Mouse (Mus musculus) MEL (cell line): ENCODE data around the gene Slc35g3. TPM values are rescaled to one million over a fixed set of nuclear protein-coding genes. Genes with fewer than 3 reads are reported as not detected.

Experiments used
- DNase-seq: peaks from one replicate; pipeline ENCODE4 v3.0.0; 2011; ENCODE audit warnings: low read depth, low spot score
- H3K27ac ChIP-seq: 2 replicates; pipeline ENCODE4 v1.5.1; 2012; ENCODE audit warnings: low read depth, mild to moderate bottlenecking, control low read depth, low read length, moderate library complexity; ENCODE audit not compliant: control insufficient read depth
- H3K27me3 ChIP-seq, 2 experiments: fragments of 150-350 bp in 1 of 2; sonication (generic) in 1 of 2; 2 replicates each; pipeline ENCODE4 v1.6.1; 2012; ENCODE audit warnings: low read length in 2 of 2, mild to moderate bottlenecking in 2 of 2, improper control_type of control experiment in 1 of 2, moderate library complexity in 1 of 2; ENCODE audit not compliant: insufficient read depth in 2 of 2, control insufficient read depth in 1 of 2
- H3K36me3 ChIP-seq, 2 experiments: 2 replicates each; pipeline ENCODE4 v1.6.1; 2012 to 2014; ENCODE audit warnings: low read length in 2 of 2, improper control_type of control experiment in 1 of 2, inconsistent platforms in 1 of 2, mild to moderate bottlenecking in 1 of 2; ENCODE audit not compliant: insufficient read depth in 2 of 2, control insufficient read depth in 1 of 2
- H3K4me1 ChIP-seq, 2 experiments: fragments of 150-350 bp in 1 of 2; sonication (generic) in 1 of 2; 2 replicates each; pipeline ENCODE4 v1.6.1; 2012; ENCODE audit warnings: low read length in 2 of 2, improper control_type of control experiment in 1 of 2, mild to moderate bottlenecking in 1 of 2; ENCODE audit not compliant: insufficient read depth in 2 of 2, control insufficient read depth in 1 of 2
- H3K4me3 ChIP-seq, 2 experiments: fragments of 150-350 bp in 1 of 2; sonication (generic) in 1 of 2; 2 replicates each; pipeline ENCODE4 v1.5.1; 2012; ENCODE audit warnings: low read depth in 2 of 2, low read length in 2 of 2, mild to moderate bottlenecking in 2 of 2, moderate library complexity in 2 of 2, control low read depth in 1 of 2, improper control_type of control experiment in 1 of 2; ENCODE audit not compliant: control insufficient read depth in 1 of 2, insufficient read depth in 1 of 2
- H3K79me2 ChIP-seq: 2 replicates; pipeline ENCODE4 v1.6.1; 2012; ENCODE audit warnings: mild to moderate bottlenecking, low read length, moderate library complexity; ENCODE audit not compliant: control insufficient read depth, poor library complexity, insufficient read depth
- H3K9ac ChIP-seq: 2 replicates; pipeline ENCODE4 v1.6.1; 2012; ENCODE audit warnings: low read depth, mild to moderate bottlenecking, control low read depth, low read length, moderate library complexity; ENCODE audit not compliant: control insufficient read depth, poor library complexity, severe bottlenecking
- H3K9me3 ChIP-seq: fragments of 150-350 bp; sonication (generic); replicated peaks from 2 replicates; pipeline ENCODE4 v1.6.1; 2012; ENCODE audit warnings: mild to moderate bottlenecking, low read length, improper control_type of control experiment, moderate library complexity; ENCODE audit not compliant: insufficient read depth
- BHLHE40 ChIP-seq: IDR thresholded peaks from 2 replicates; pipeline ENCODE4 v1.6.1; 2012; ENCODE audit warnings: low read depth, mild to moderate bottlenecking, inconsistent platforms, low read length, improper control_type of control experiment, borderline replicate concordance
- CHD1 ChIP-seq: IDR thresholded peaks from 2 replicates; pipeline ENCODE4 v1.6.1; 2012; ENCODE audit warnings: low read depth, mild to moderate bottlenecking, inconsistent platforms, low read length, improper control_type of control experiment
- CTCF ChIP-seq, 3 experiments: IDR thresholded peaks in 2 of 3; conservative IDR thresholded peaks in 1 of 3; 2 replicates each; pipeline ENCODE4 v1.5.1; 2011 to 2012; ENCODE audit warnings: low read length in 3 of 3, low read depth in 2 of 3, mild to moderate bottlenecking in 2 of 3, improper control_type of control experiment in 1 of 3, inconsistent platforms in 1 of 3, mixed read lengths in 1 of 3, moderate library complexity in 1 of 3; ENCODE audit not compliant: control insufficient read depth in 1 of 3, insufficient read depth in 1 of 3, poor library complexity in 1 of 3, severe bottlenecking in 1 of 3
- ELF1 ChIP-seq: IDR thresholded peaks from 2 replicates; pipeline ENCODE4 v1.6.1; 2014; ENCODE audit warnings: low read depth, mild to moderate bottlenecking, inconsistent platforms, low read length, improper control_type of control experiment, moderate library complexity
- EP300 ChIP-seq, 2 experiments: IDR thresholded peaks; 2 replicates each; pipeline ENCODE4 v1.6.1; 2011; ENCODE audit warnings: improper control_type of control experiment in 2 of 2, low read length in 2 of 2, low read depth in 1 of 2, mild to moderate bottlenecking in 1 of 2
- HCFC1 ChIP-seq: IDR thresholded peaks from 2 replicates; pipeline ENCODE4 v1.6.1; 2012; ENCODE audit warnings: low read depth, mild to moderate bottlenecking, inconsistent platforms, low read length, improper control_type of control experiment, moderate library complexity
- JUND ChIP-seq: IDR thresholded peaks from 2 replicates; pipeline ENCODE4 v1.6.1; 2011; ENCODE audit warnings: low read depth, mild to moderate bottlenecking, improper control_type of control experiment, low read length
- MAFK ChIP-seq: IDR thresholded peaks from 2 replicates; pipeline ENCODE4 v1.6.1; 2011; ENCODE audit warnings: low read depth, mild to moderate bottlenecking, low read length, improper control_type of control experiment, borderline replicate concordance
- MAX ChIP-seq: IDR thresholded peaks from 2 replicates; pipeline ENCODE4 v1.6.1; 2011; ENCODE audit warnings: low read length, improper control_type of control experiment
- MAZ ChIP-seq: IDR thresholded peaks from 2 replicates; pipeline ENCODE4 v1.6.1; 2012; ENCODE audit warnings: low read depth, mild to moderate bottlenecking, inconsistent platforms, low read length, improper control_type of control experiment
- MYC ChIP-seq: IDR thresholded peaks from 2 replicates; pipeline ENCODE4 v1.6.1; 2011; ENCODE audit warnings: low read depth, mild to moderate bottlenecking, low read length, improper control_type of control experiment, moderate library complexity
- NRF1 ChIP-seq: IDR thresholded peaks from 2 replicates; pipeline ENCODE4 v1.6.1; 2014; ENCODE audit warnings: low read depth, mild to moderate bottlenecking, inconsistent platforms, low read length, improper control_type of control experiment, moderate library complexity; ENCODE audit not compliant: poor library complexity, insufficient read depth, severe bottlenecking
- POLR2A ChIP-seq, 2 experiments: IDR thresholded peaks; 2 replicates each; pipeline ENCODE4 v1.6.1; 2011 to 2012; ENCODE audit warnings: low read length in 2 of 2, mild to moderate bottlenecking in 2 of 2, control low read depth in 1 of 2, improper control_type of control experiment in 1 of 2, low read depth in 1 of 2, moderate library complexity in 1 of 2; ENCODE audit not compliant: control insufficient read depth in 1 of 2, insufficient read depth in 1 of 2, poor library complexity in 1 of 2
- RCOR1 ChIP-seq: IDR thresholded peaks from 2 replicates; pipeline ENCODE4 v1.6.1; 2012; ENCODE audit warnings: low read depth, mild to moderate bottlenecking, inconsistent platforms, low read length, improper control_type of control experiment
- SMC3 ChIP-seq: IDR thresholded peaks from 2 replicates; pipeline ENCODE4 v1.6.1; 2011; ENCODE audit warnings: low read depth, low read length, improper control_type of control experiment
- TAL1 ChIP-seq: IDR thresholded peaks from 2 replicates; pipeline ENCODE4 v1.6.1; 2012; ENCODE audit warnings: mild to moderate bottlenecking, inconsistent platforms, low read length, moderate library complexity, mixed read lengths
- TCF12 ChIP-seq: IDR thresholded peaks from 2 replicates; pipeline ENCODE4 v1.6.1; 2014; ENCODE audit warnings: low read depth, mild to moderate bottlenecking, inconsistent platforms, low read length, improper control_type of control experiment, moderate library complexity
- UBTF ChIP-seq: IDR thresholded peaks from 2 replicates; pipeline ENCODE4 v1.6.1; 2012; ENCODE audit warnings: low read depth, mild to moderate bottlenecking, inconsistent platforms, low read length, improper control_type of control experiment, moderate library complexity, borderline replicate concordance; ENCODE audit not compliant: insufficient read depth
- USF1 ChIP-seq: IDR thresholded peaks from 2 replicates; pipeline ENCODE4 v1.6.1; 2014; ENCODE audit warnings: low read depth, mild to moderate bottlenecking, inconsistent platforms, low read length, improper control_type of control experiment, moderate library complexity
- polyA plus RNA-seq, 2 experiments: library from polyadenylated mRNA; stranded (reverse) in 1 of 2; unstranded in 1 of 2; fragments of >175 nt in 1 of 2; fragments of >200 nt in 1 of 2; gene quantifications; 2 replicates each; pipeline versions ENCODE4 v1.2.1 to v1.2.4; 2012; ENCODE audit warnings: low replicate concordance in 2 of 2, low read depth in 1 of 2; ENCODE audit not compliant: insufficient read length in 2 of 2, insufficient read depth in 1 of 2, missing spikeins in 1 of 2
- total RNA-seq: library from RNA; depleted of rRNA; stranded (reverse); fragments of 300-350 nt; gene quantifications from 2 replicates; pipeline ENCODE4 v1.2.3, GENCODE M21; 2012

The Slc35g3 gene
- total and polyA plus RNA-seq, 3 experiments, result 0.08 to 0.22 TPM; not detected in 1

DNA sequence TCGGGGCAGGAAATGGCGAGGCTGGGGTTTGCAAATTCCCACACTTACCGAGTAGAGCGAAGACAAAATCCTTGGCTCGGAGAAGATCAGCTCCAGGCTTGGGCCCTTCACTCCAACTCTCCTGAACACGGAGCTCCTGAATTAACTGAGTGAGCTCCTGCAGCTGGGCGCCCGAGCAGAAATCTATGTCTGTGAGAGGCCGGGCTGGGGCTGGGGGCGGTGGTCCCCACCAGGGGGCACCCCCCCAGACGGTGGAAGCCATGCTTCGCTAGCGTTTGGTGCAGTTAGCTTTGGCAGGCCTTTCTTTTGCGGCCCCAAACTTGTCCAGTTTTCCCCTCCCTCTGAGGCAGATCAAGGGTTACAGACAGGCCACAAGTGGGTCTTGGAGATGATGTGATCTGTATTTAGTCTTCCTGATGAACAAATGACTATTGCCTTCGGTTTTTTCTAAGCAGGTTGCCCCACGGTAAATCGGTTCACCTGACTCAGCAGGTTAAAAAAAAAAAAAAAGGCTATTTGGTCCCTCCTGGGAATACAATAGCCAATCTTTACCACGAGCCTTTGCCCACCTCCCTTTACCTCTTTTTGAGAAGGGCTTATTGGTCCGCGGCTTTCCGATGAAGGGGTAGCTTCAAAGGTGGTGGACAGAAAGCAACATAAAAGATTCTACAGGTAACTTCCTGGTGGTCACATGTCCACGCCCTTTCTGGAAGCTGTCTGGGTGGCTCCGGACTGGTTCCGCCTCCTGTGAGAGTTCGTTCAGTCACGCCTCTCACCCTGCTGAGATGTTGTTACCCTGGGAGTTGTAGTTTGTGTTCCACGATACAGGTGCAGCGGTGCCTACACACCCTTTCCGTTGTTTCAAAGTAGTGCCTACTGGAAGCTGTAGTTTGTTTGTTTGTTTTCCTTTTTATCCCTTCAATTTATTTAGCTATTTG, 43.5 kb upstream of the Slc35g3 start, which contains the start of gene Tmem102:
Gene Tmem102, minus strand, starts transcription at position 653 of the 938 bp plus-strand sequence.
- Histone ChIP-seq H3K4me3 (peak within 1 kb of the TSS; percentile 70 to 89), H3K79me2 (peaks cover 8% of the 10 kb centered on the region; the same call in 1 of the 2 replicates), H3K4me1 (peaks cover 3 to 11% of the 10 kb centered on the region in 2 experiments; a peak in 3 of 4 replicates), H3K27me3 (peaks cover 0 to under 1% of the 10 kb centered on the region in 2 experiments; a peak in 2 of 4 replicates), H3K27ac (no peak within 1 kb of the TSS), H3K9ac (peak within 1 kb of the TSS; percentile 78; the same call in 1 of the 2 replicates), H3K9me3 (no peaks in the 10 kb centered on the region), H3K36me3 (no peaks in the 10 kb centered on the region; a peak in 1 of 4 replicates)
- TF ChIP-seq USF1, result 0 out of 2 replicates have a peak, but pooled peaks have one; percentile 34
- no peak for TF ChIP-seq HCFC1
- TF ChIP-seq CTCF (IDR thresholded peaks at IDR 0.05 in 2 of 3, conservative IDR thresholded peaks at IDR 0.05 in 1 of 3; ENCODE audit: control insufficient read depth in 1 of 3, insufficient read depth in 1 of 3, low read depth in 2 of 3, low read length in 3 of 3, poor library complexity in 1 of 3, severe bottlenecking in 1 of 3), result peak in 1 of 3 experiments; percentile 16; a peak in 1 of 6 replicates
- no peak for DNase-seq

DNA sequence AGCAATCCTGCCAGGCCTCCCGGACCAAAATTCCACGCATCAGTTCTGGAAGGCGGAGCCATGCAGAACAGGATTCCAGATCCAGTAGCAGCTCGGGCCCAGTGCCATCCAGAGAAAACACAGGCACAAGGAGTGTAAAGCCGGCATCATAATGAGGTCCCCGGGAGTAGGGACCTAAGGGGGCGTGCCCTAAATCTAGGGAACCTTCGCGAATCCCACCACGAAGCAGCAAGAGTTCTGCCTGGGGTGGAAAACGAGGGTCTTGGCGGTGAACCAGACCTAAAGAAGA, 42.8 kb upstream of the Slc35g3 start:
- Histone ChIP-seq H3K4me3 (peak overlapping the region; percentile 70 to 89), H3K9ac (peak overlapping the region; percentile 78; the same call in 1 of the 2 replicates), H3K27ac (no peak overlapping the region), H3K4me1 (peaks cover 3 to 11% of the 10 kb centered on the region in 2 experiments; a peak in 3 of 4 replicates), H3K27me3 (no peaks in the 10 kb centered on the region; a peak in 1 of 4 replicates), H3K79me2 (peaks cover 8% of the 10 kb centered on the region; the same call in 1 of the 2 replicates), H3K36me3 (peaks cover 0 to under 1% of the 10 kb centered on the region in 2 experiments; a peak in 2 of 4 replicates), H3K9me3 (no peaks in the 10 kb centered on the region)
- no peak for TF ChIP-seq NRF1
- no peak for TF ChIP-seq POLR2A (IDR thresholded peaks at IDR 0.05; ENCODE audit: control insufficient read depth in 1 of 2, insufficient read depth in 1 of 2, low read depth in 1 of 2, low read length in 2 of 2, poor library complexity in 1 of 2)
- TF ChIP-seq CHD1, result no peak
- TF ChIP-seq SMC3, result no peak
- no peak for TF ChIP-seq HCFC1
- no peak for TF ChIP-seq MAFK
- DNase-seq, result no peak

DNA sequence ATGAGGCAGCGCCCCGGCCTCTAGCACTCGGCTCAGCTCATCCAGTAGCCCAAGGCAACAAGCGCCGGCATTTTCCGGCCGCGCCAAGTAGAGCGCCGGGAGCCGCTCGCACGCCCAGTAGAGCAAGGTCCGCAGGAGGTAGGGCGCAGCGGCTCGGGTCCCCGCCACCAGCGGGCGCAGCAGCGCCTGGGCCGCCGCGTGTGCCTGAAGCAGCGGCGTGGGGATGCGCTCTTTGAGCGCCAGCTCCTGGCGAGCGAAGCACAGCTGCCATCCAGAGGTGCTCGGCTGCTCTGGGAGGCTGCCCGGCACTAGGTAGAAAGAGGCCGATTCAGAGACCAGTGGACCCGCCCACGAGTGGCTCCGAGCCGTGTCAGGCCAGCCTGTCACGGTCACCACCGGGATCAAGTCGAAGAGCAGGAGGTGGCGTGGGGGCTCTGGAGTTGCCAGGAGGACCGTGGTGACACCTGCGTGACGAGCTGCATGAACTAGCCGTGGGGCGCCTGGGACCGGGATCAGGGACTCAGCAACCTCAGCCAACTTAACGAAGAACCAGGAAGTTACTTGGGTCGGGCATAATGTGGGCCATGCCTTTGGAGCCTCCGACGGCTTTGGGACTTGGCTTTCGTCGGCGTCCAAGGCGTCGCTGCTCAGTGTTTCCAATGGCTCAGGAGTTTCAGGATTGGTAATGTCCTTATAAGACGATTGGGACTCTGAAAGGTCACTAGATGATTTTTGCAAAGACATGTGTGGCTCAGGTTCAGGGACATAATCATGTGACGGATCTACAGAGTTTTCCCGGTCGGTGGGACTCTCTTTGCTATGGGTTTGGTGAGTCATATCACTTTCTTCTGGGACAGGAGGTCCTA, 42.3 kb upstream of the Slc35g3 start:
- Histone ChIP-seq H3K36me3 (peaks cover 0 to 5% of the 10 kb centered on the region in 2 experiments; a peak in 2 of 4 replicates), H3K9me3 (no peaks in the 10 kb centered on the region), H3K27me3 (no peaks in the 10 kb centered on the region; a peak in 1 of 4 replicates), H3K4me3 (peak overlapping the region; percentile 70 to 89), H3K9ac (peak overlapping the region; percentile 78), H3K4me1 (peaks cover 5 to 16% of the 10 kb centered on the region in 2 experiments; a peak in 3 of 4 replicates), H3K79me2 (peaks cover 8% of the 10 kb centered on the region; the same call in 1 of the 2 replicates), H3K27ac (no peak overlapping the region)
- peak; percentile 81 for DNase-seq
- TF ChIP-seq JUND (no peak), TCF12 (no peak), USF1 (peak; percentile 53; the same call in 1 of the 2 replicates), MYC (peak; percentile 37; the same call in 1 of the 2 replicates), HCFC1 (no peak; the same call in 1 of the 2 replicates), UBTF (no peak; the same call in 1 of the 2 replicates), ELF1 (0 out of 2 replicates have a peak, but pooled peaks have one; percentile 44), MAZ (no peak), TAL1 (no peak), MAX (peak; percentile 44), RCOR1 (no peak), EP300 (IDR thresholded peaks at IDR 0.05; ENCODE audit: low read depth in 1 of 2, low read length in 2 of 2) (no peak), MAFK (no peak), CHD1 (no peak), BHLHE40 (no peak)
